Mouse (Mus musculus): Measurements from ENCODE around the gene Gtpbp3.

GRCm38 (mm10) chr8:71528362-71529073 lies 40.6 kb downstream of the Gtpbp3 start:
- no peak for TF ChIP-seq POLR2A (IDR thresholded peaks at IDR 0.05; ENCODE audit: control insufficient read depth in 1 of 2, insufficient read depth in 1 of 2, low read depth in 1 of 2, low read length in 2 of 2, poor library complexity in 1 of 2)
- no peak for TF ChIP-seq MYB (IDR thresholded peaks at IDR 0.05; ENCODE audit: low read depth, low read length)
- TF ChIP-seq CTCF (IDR thresholded peaks at IDR 0.05 in 2 of 3, conservative IDR thresholded peaks at IDR 0.05 in 1 of 3; ENCODE audit: control insufficient read depth in 1 of 3, insufficient read depth in 1 of 3, low read depth in 2 of 3, low read length in 3 of 3, poor library complexity in 1 of 3, severe bottlenecking in 1 of 3), result no peak
- TF ChIP-seq CHD1 (IDR thresholded peaks at IDR 0.05; ENCODE audit: low read depth, low read length), result no peak
- no peak for TF ChIP-seq MAX (IDR thresholded peaks at IDR 0.05; ENCODE audit: low read length)
- TF ChIP-seq JUND (IDR thresholded peaks at IDR 0.05; ENCODE audit: low read depth, low read length), result no peak
- TF ChIP-seq E2F4 (IDR thresholded peaks at IDR 0.05; ENCODE audit: borderline replicate concordance, low read depth, low read length), result no peak
- TF ChIP-seq MAFK (IDR thresholded peaks at IDR 0.05; ENCODE audit: borderline replicate concordance, low read depth, low read length), result no peak
- TF ChIP-seq ZNF384 (IDR thresholded peaks at IDR 0.05; ENCODE audit: low read depth, low read length), result no peak
- no peak for TF ChIP-seq RCOR1 (IDR thresholded peaks at IDR 0.05; ENCODE audit: low read depth, low read length)

Measured in MEL (cell line).